Mouse (Mus musculus): Measurements from ENCODE around the gene Agfg1. TPM values are rescaled to one million over a fixed set of nuclear protein-coding genes. Genes with fewer than 3 reads are reported as not detected.

Agfg1 gene
- polyA plus RNA-seq, 1 experiment from 2014 or later, result 76.7 TPM

DNA sequence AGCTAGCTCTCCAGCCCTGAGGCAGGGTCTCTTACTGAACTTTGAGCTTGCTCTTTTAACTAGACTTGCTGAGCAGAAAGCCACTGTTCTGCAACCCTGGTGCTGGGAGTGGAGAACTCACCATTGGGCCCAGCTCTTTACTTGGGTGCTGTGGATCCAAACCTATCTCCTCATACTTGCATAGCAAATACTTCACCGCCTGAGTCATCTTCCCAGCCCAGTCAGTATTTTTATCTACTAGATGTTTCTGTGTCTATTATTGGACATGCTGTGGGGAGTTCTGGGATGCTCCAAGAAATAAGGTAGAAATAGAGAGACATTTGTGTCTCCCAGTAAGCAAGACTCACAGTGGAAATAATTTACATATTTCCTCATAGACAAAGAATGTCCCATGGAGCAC is 35.2 kb upstream of the Agfg1 start:
- no peak overlapping the region for H3K9ac ChIP-seq
- H3K4me2 ChIP-seq, result no peak overlapping the region
- H3K4me3 ChIP-seq, result no peak overlapping the region
- 91% methylated on average over 1 of the region's 1 CpGs for WGBS (ENCODE audit: insufficient replicate concordance)
- H3K27me3 ChIP-seq (replicated peaks), result peaks cover 21% of the 10 kb centered on the region
- no peaks in the 10 kb centered on the region for H3K36me3 ChIP-seq
- H3K9me3 ChIP-seq (replicated peaks), result no peaks in the 10 kb centered on the region
- ATAC-seq, result peak; percentile 50
- peaks cover 7% of the 10 kb centered on the region for H3K4me1 ChIP-seq
- H3K27ac ChIP-seq, result peak overlapping the region; percentile 62

- 79% methylated on average over 8 of the region's 8 CpGs for WGBS (ENCODE audit: insufficient replicate concordance)
Measured at GRCm38 (mm10) chr1:82806391-82806790, 32.9 kb upstream of the Agfg1 start.

GRCm38 (mm10) chr1:82807206-82807605 is 32.1 kb upstream of the Agfg1 start:
- no peaks in the 10 kb centered on the region for H3K36me3 ChIP-seq
- 74% methylated on average over 7 of the region's 7 CpGs for whole genome bisulfite sequencing (ENCODE audit: insufficient replicate concordance)
- no peak for ATAC-seq
- no peak overlapping the region for H3K4me3 ChIP-seq
- H3K4me2 ChIP-seq, result no peak overlapping the region
- H3K9me3 ChIP-seq (replicated peaks), result no peaks in the 10 kb centered on the region
- H3K4me1 ChIP-seq, result peaks cover 22% of the 10 kb centered on the region
- peaks cover 3% of the 10 kb centered on the region; the same call in 1 of the 2 replicates for H3K27me3 ChIP-seq (replicated peaks)
- H3K27ac ChIP-seq, result no peak overlapping the region
- H3K9ac ChIP-seq, result no peak overlapping the region

More at GRCm38 (mm10) chr1:82806391-82806790, 32.9 kb upstream of the Agfg1 start:
- Histone ChIP-seq H3K27me3 (replicated peaks) (peaks cover 12% of the 10 kb centered on the region), H3K27ac (no peak overlapping the region), H3K9me3 (replicated peaks) (no peaks in the 10 kb centered on the region), H3K36me3 (no peaks in the 10 kb centered on the region), H3K4me3 (no peak overlapping the region), H3K4me1 (peaks cover 15% of the 10 kb centered on the region), H3K9ac (no peak overlapping the region), H3K4me2 (no peak overlapping the region)
- no peak for ATAC-seq

DNA sequence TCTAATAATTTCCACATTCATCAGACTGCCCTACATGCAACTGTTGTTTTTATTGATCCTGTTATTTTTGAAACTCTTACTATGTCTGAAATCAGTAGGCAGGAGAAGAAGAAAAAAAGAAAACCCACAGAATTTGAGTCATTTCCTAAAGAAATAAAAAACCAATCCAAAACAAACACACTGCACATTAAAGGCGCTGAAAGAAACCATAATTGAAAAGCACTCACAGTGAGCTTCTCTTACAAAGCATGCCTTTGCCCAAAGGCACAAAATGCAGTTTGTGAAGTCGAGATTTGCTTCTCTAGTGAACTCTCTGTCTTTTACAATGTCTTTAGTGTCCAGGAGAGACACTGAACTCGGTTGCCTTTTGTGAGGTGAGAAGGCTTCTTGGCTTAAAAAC is 30.7 kb upstream of the Agfg1 start:
- Histone ChIP-seq H3K9ac (no peak overlapping the region), H3K4me2 (no peak overlapping the region), H3K4me1 (peaks cover 26% of the 10 kb centered on the region), H3K36me3 (no peaks in the 10 kb centered on the region), H3K27me3 (replicated peaks) (no peaks in the 10 kb centered on the region), H3K27ac (0 out of 2 replicates have a peak overlapping the region, but pooled peaks have one; percentile 39), H3K9me3 (replicated peaks) (no peaks in the 10 kb centered on the region), H3K4me3 (no peak overlapping the region)
- WGBS (ENCODE audit: insufficient replicate concordance), result 65% methylated on average over 3 of the region's 3 CpGs
- ATAC-seq, result no peak

- Histone ChIP-seq H3K4me3 (no peak overlapping the region), H3K9ac (no peak overlapping the region), H3K27ac (peak overlapping the region; percentile 42; the same call in 1 of the 2 replicates), H3K4me1 (peaks cover 51% of the 10 kb centered on the region), H3K4me2 (no peak overlapping the region), H3K27me3 (replicated peaks) (no peaks in the 10 kb centered on the region), H3K9me3 (replicated peaks) (no peaks in the 10 kb centered on the region), H3K36me3 (no peaks in the 10 kb centered on the region)
- WGBS (ENCODE audit: insufficient replicate concordance), result 79% methylated on average over 1 of the region's 1 CpGs
- no peak for ATAC-seq
Measured at GRCm38 (mm10) chr1:82811766-82812165, 27.5 kb upstream of the Agfg1 start.

GRCm38 (mm10) chr1:82815941-82816716 is 23.2 kb upstream of the Agfg1 start:
- peak; percentile 95 for ATAC-seq
- Histone ChIP-seq H3K4me3 (peak overlapping the region; percentile 28), H3K4me2 (peak overlapping the region; percentile 64), H3K9me3 (replicated peaks) (no peaks in the 10 kb centered on the region), H3K9ac (peak overlapping the region; percentile 74), H3K4me1 (peaks cover 84% of the 10 kb centered on the region), H3K27ac (peak overlapping the region; percentile 97), H3K27me3 (replicated peaks) (no peaks in the 10 kb centered on the region), H3K36me3 (no peaks in the 10 kb centered on the region)
- WGBS (ENCODE audit: insufficient replicate concordance), result 17% methylated on average over 17 of the region's 17 CpGs

DNA sequence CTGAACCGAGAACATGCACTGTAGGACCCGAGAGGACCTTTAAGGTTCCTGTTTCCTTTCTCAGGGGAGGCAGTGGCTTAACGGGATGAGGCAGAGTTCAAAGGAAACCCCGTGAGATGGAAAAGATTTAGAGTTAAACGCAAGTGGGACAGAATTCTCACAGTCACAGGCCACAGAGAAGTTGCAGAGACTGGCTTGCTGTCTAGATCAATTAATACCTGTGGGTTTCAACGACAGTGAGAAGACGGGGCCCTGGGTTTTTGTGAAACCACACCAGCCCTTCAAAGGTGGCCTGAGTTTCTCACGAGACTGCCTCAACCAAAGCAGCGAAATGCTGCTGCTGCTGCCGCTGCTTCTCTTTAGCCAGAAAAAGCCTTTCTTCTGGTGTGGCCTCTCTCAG is 19.9 kb upstream of the Agfg1 start:
- H3K9me3 ChIP-seq (replicated peaks), result no peaks in the 10 kb centered on the region
- no peak overlapping the region for H3K4me3 ChIP-seq
- H3K4me2 ChIP-seq, result peak overlapping the region; percentile 71
- H3K9ac ChIP-seq, result peak overlapping the region; percentile 66
- ATAC-seq, result no peak
- 38% methylated on average over 10 of the region's 10 CpGs for WGBS (ENCODE audit: insufficient replicate concordance)
- H3K27ac ChIP-seq, result peak overlapping the region; percentile 97
- no peaks in the 10 kb centered on the region for H3K27me3 ChIP-seq (replicated peaks)
- H3K36me3 ChIP-seq, result no peaks in the 10 kb centered on the region
- H3K4me1 ChIP-seq, result peaks cover 94% of the 10 kb centered on the region

DNA sequence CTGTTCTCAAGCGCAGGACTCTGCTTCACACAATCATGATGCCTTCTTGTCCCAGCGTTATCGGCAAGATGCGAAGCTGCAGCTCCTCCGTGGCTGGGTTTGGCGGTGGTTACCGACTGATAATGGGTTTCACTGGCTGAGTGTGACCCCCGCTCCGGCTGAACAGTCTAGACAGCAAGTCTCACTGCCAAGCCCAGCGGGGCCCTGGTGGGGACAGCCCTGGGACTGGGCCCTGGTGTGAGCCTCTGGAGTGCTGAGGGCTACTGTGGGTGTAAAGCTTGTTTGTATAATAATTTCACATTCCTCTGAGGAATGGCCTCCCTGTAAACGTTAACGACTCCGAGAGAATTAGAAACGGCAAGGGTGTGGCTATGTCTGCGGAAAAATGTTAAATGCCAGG is 19.1 kb upstream of the Agfg1 start:
- WGBS (ENCODE audit: insufficient replicate concordance), result 25% methylated on average over 15 of the region's 15 CpGs
- peaks cover 94% of the 10 kb centered on the region for H3K4me1 ChIP-seq
- ATAC-seq, result peak; percentile 74

GRCm38 (mm10) chr1:82820626-82821186 is 18.6 kb upstream of the Agfg1 start:
- Histone ChIP-seq H3K4me3 (peak overlapping the region; percentile 42), H3K36me3 (no peaks in the 10 kb centered on the region), H3K27ac (peak overlapping the region; percentile 97), H3K4me1 (peaks cover 94% of the 10 kb centered on the region), H3K9me3 (replicated peaks) (no peaks in the 10 kb centered on the region), H3K4me2 (peak overlapping the region; percentile 71), H3K9ac (peak overlapping the region; percentile 68), H3K27me3 (replicated peaks) (no peaks in the 10 kb centered on the region)
- 76% methylated on average over 3 of the region's 3 CpGs for WGBS (ENCODE audit: insufficient replicate concordance)
- ATAC-seq, result no peak

More for the DNA sequence above, 19.1 kb upstream of the Agfg1 start:
- peak overlapping the region; percentile 68 for H3K9ac ChIP-seq
- H3K27ac ChIP-seq, result peak overlapping the region; percentile 97
- H3K36me3 ChIP-seq, result no peaks in the 10 kb centered on the region
- H3K9me3 ChIP-seq (replicated peaks), result no peaks in the 10 kb centered on the region
- H3K4me2 ChIP-seq, result peak overlapping the region; percentile 71
- H3K4me3 ChIP-seq, result peak overlapping the region; percentile 42
- H3K27me3 ChIP-seq (replicated peaks), result no peaks in the 10 kb centered on the region

GRCm38 (mm10) chr1:82821846-82822245 is 17.4 kb upstream of the Agfg1 start:
- no peak overlapping the region for H3K4me2 ChIP-seq
- 80% methylated on average over 3 of the region's 3 CpGs for WGBS (ENCODE audit: insufficient replicate concordance)
- no peaks in the 10 kb centered on the region for H3K9me3 ChIP-seq (replicated peaks)
- no peak for ATAC-seq
- no peaks in the 10 kb centered on the region for H3K27me3 ChIP-seq (replicated peaks)
- H3K4me3 ChIP-seq, result no peak overlapping the region
- peaks cover 95% of the 10 kb centered on the region for H3K4me1 ChIP-seq
- peak overlapping the region; percentile 22; the same call in 1 of the 2 replicates for H3K9ac ChIP-seq
- peak overlapping the region; percentile 59 for H3K27ac ChIP-seq
- no peaks in the 10 kb centered on the region for H3K36me3 ChIP-seq

- H3K27ac ChIP-seq, result peak overlapping the region; percentile 97
- peak overlapping the region; percentile 59 for H3K4me2 ChIP-seq
- no peaks in the 10 kb centered on the region for H3K36me3 ChIP-seq
- ATAC-seq, result peak; percentile 24
- H3K4me1 ChIP-seq, result peaks cover 95% of the 10 kb centered on the region
- H3K9ac ChIP-seq, result peak overlapping the region; percentile 70
- H3K4me3 ChIP-seq, result no peak overlapping the region
- no peaks in the 10 kb centered on the region for H3K27me3 ChIP-seq (replicated peaks)
- no peaks in the 10 kb centered on the region for H3K9me3 ChIP-seq (replicated peaks)
- WGBS (ENCODE audit: insufficient replicate concordance), result 37% methylated on average over 6 of the region's 6 CpGs
Measured at GRCm38 (mm10) chr1:82824147-82824546, 15.1 kb upstream of the Agfg1 start.

- Histone ChIP-seq H3K4me3 (no peak overlapping the region), H3K9me3 (replicated peaks) (no peaks in the 10 kb centered on the region), H3K9ac (peak overlapping the region; percentile 70), H3K4me2 (peak overlapping the region; percentile 59), H3K36me3 (no peaks in the 10 kb centered on the region), H3K27me3 (replicated peaks) (no peaks in the 10 kb centered on the region), H3K4me1 (peaks cover 88% of the 10 kb centered on the region), H3K27ac (peak overlapping the region; percentile 97)
- WGBS (ENCODE audit: insufficient replicate concordance), result 22% methylated on average over 2 of the region's 2 CpGs
- peak; percentile 95 for ATAC-seq
Measured at GRCm38 (mm10) chr1:82825256-82825655, 14.0 kb upstream of the Agfg1 start.

All from liver, embryonic 12.5 days (tissue).